Mouse (Mus musculus) hindbrain, embryonic 16.5 days (tissue): ENCODE data around the gene Tmprss12. TPM values are rescaled to one million over a fixed set of nuclear protein-coding genes. Genes with fewer than 3 reads are reported as not detected.
"Not testable (repeated sequence)": the region's sequence is repeated elsewhere in the genome, so short reads cannot be mapped to it uniquely, and the experiment has no call there.

Source experiments
- ATAC-seq: fragments of 200-750 bp; cut with Nextera tagmentation; 2 replicates; pipeline ENCODE4 v1.8.0; 2017; ENCODE audit warnings: moderate TSS enrichment, moderate library complexity
- H3K27ac ChIP-seq: fragments of 300-500 bp; sonication (generic); 2 replicates; pipeline ENCODE4 v1.5.1; 2014; ENCODE audit warnings: low read depth, mild to moderate bottlenecking, control low read depth, low read length, moderate library complexity
- H3K27me3 ChIP-seq: fragments of 300-500 bp; sonication (generic); replicated peaks from 2 replicates; pipeline ENCODE4 v1.6.1; 2014; ENCODE audit warnings: low read length; ENCODE audit not compliant: control insufficient read depth, insufficient read depth
- H3K36me3 ChIP-seq: fragments of 300-500 bp; sonication (generic); 2 replicates; pipeline ENCODE4 v1.6.1; 2014; ENCODE audit warnings: mild to moderate bottlenecking, low read length, moderate library complexity, mixed read lengths; ENCODE audit not compliant: control insufficient read depth, insufficient read depth
- H3K4me1 ChIP-seq: fragments of 300-500 bp; sonication (generic); 2 replicates; pipeline ENCODE4 v1.6.1; 2014; ENCODE audit warnings: low read depth, low read length; ENCODE audit not compliant: control insufficient read depth, insufficient read depth
- H3K4me2 ChIP-seq: fragments of 300-500 bp; sonication (generic); 2 replicates; pipeline ENCODE4 v1.6.1; 2014; ENCODE audit warnings: mild to moderate bottlenecking, low read length, control low read depth, moderate library complexity
- H3K4me3 ChIP-seq: fragments of 300-500 bp; sonication (generic); 2 replicates; pipeline ENCODE4 v1.5.1; 2014; ENCODE audit warnings: mild to moderate bottlenecking, low read length, control low read depth, moderate library complexity
- H3K9ac ChIP-seq: fragments of 300-500 bp; sonication (generic); 2 replicates; pipeline ENCODE4 v1.6.1; 2014; ENCODE audit warnings: low read depth, mild to moderate bottlenecking, control low read depth, low read length, moderate library complexity
- H3K9me3 ChIP-seq: fragments of 300-500 bp; sonication (generic); 2 replicates; pipeline ENCODE4 v1.6.1; 2014; ENCODE audit warnings: mild to moderate bottlenecking, low read length, moderate library complexity; ENCODE audit not compliant: control insufficient read depth
- WGBS: fragments of 180-500 bp; shearing (Covaris S2); extraction: QIAGEN DNeasy Blood & Tissue Kit; methylation state at CpG from one replicate; pipeline ENCODE4 v1.1.7; 2014; 5-methylcytosine and 5-hydroxymethylcytosine counted together
- polyA plus RNA-seq: library from polyadenylated mRNA; unstranded; fragments of >200 nt; fragmentation: Nextera tagmentation; extraction: Ambion mirVana; gene quantifications from 2 replicates; pipeline ENCODE4 v1.2.1, GENCODE M21; 2015

The Tmprss12 gene
- polyA plus RNA-seq, 1 experiment from 2014 or later: not detected

DNA sequence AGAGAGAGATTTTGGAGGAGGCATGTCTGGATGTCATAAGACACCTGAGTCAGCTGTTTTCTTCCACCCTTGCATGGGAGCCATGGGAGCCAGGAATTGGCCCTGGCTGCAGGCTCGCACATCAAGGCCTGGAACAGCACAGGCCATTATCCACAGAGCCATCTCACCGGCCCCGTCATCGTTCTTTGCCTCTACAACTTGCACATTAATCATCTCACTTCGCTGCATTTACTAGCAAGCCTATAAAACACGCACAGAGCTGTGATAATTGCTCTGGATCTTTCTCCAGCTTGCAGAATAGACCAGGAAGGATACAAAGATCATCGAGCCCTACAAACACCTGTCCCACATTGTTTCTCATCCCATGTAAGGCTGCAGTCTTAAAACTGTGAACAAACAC lies 50.1 kb downstream of the Tmprss12 start:
- no peaks in the 10 kb centered on the region for H3K36me3 ChIP-seq

DNA sequence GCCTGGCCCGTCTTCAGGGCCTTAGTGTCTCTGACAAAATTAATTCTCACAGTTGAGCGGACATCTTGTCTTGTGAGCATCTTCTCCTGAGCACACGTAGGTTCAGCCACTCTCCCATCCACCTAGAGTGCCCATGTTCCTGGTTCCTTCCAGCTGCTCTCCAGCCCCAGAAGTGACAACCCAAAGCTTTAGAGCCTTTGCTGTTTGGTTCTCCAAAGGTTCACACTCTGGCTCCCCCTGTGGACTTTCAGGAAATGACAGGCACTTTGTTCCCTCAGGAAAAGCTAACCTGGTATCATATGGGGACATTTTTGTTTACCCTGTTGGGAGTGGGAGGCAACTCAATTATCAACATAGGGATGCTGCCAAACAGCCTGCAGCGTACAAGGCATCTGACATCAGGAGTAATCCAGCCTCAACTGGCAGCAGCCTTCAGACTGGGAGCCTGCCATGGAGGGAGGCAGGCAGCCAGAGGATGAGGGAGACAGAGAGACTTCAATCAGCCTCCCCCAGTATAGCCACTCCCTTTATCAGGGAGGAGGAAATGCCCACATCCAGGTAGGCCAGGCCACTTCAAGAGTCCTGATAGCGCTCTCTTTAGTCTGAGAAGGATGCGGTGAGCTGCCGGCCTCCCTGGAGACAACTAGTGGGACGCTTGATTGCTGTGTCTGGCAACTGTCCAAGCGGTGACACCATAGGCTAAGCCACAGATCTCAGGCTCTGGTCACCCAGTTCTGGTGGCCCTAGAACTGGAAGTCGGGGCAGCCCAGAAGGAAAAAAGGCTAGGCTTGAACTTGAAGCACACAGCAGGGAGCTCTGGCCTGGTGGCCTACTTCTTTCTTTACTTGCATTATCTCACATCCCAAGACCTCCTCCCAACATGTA lies 51.7 kb downstream of the Tmprss12 start:
- 44% methylated on average over 2 of the region's 10 CpGs for WGBS
- peak; percentile 52; the same call in 1 of the 2 replicates for ATAC-seq
- not testable (repeated sequence) for H3K4me2 ChIP-seq, H3K4me1 ChIP-seq, H3K36me3 ChIP-seq, H3K9ac ChIP-seq, H3K9me3 ChIP-seq, H3K27ac ChIP-seq, H3K4me3 ChIP-seq, H3K27me3 ChIP-seq

More for the DNA sequence above, 50.1 kb downstream of the Tmprss12 start:
- WGBS: 56% methylated on average over 7 of the region's 7 CpGs
- H3K4me1 ChIP-seq: no peaks in the 10 kb centered on the region
- no peak overlapping the region for H3K9ac ChIP-seq
- H3K4me2 ChIP-seq: no peak overlapping the region
- no peak overlapping the region for H3K27ac ChIP-seq
- no peaks in the 10 kb centered on the region for H3K27me3 ChIP-seq
- no peak for ATAC-seq
- H3K4me3 ChIP-seq: no peak overlapping the region
- H3K9me3 ChIP-seq: no peaks in the 10 kb centered on the region

DNA sequence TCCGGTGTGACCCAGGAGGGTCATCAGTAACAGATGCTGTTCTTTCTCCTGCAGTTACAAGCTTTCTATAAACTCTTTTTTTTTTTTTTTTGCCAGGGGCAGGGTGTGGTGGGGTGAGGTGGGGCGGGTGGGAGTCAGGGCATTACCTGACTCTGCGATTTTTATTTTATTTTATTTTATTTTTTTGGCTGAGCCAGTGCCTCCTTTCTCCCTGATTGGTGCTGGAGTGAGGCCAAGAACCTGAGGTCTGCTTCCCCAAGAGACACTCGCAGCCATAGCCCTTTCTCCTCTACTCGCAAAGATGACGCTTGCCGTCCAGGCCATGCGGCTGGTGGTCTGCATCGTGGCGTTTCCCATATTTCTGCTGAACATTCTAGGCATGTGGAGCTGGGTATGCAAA lies 54.0 kb downstream of the Tmprss12 start, which contains the start of gene Mettl7a3:
Gene Mettl7a3 (plus strand): TSS at position 301 of the 400 bp plus-strand sequence.
- ATAC-seq: no peak
- no peak within 1 kb of the TSS for H3K4me3 ChIP-seq
- no peaks in the 10 kb centered on the region for H3K27me3 ChIP-seq
- no peak within 1 kb of the TSS for H3K27ac ChIP-seq
- WGBS: 77% methylated on average over 10 of the region's 10 CpGs
- no peak within 1 kb of the TSS for H3K9ac ChIP-seq
- no peaks in the 10 kb centered on the region for H3K4me1 ChIP-seq
- H3K36me3 ChIP-seq: no peaks in the 10 kb centered on the region
- no peaks in the 10 kb centered on the region for H3K9me3 ChIP-seq
- no peak within 1 kb of the TSS for H3K4me2 ChIP-seq

DNA sequence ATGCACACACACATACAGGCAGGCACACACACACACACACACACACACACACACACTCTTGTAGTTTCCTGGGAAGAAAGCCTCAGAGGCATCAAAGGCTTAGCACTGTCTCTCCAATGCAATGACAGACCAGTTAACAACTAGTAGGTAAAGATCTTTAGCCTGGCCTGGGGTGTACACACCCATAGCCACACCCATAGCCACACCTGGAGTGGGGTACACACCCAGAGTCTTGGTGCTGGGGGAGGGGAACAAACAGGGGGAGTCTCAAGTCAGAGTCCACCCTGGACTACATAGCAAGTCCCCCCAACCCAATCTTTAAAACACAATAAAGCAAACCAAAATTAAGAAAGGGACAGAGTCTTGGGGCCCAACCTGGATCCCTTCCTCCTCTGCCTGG lies 56.7 kb downstream of the Tmprss12 start:
- H3K36me3 ChIP-seq, H3K27me3 ChIP-seq, H3K4me1 ChIP-seq, ATAC-seq, H3K9ac ChIP-seq, H3K27ac ChIP-seq, H3K4me3 ChIP-seq, H3K4me2 ChIP-seq, H3K9me3 ChIP-seq: not testable (repeated sequence)

DNA sequence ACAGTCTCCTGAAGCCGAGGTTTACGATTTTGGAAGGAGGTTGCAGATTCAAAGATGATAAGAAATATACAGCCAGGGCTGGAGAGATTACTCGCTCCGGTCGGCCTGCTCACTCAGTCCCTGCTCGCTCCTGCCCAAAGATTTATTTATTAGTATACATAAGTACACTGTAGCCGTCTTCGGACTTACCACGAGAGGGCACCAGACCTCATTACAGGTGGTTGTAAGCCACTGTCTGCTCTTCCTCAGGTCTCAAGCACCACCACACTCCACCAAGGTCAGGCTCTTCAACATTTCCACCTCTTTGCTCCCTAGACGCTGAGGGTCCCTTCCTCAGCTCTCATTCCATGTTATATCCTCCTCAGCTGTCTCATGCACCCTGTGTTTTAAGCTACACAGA lies 57.2 kb downstream of the Tmprss12 start:
- not testable (repeated sequence) for H3K9ac ChIP-seq, H3K4me1 ChIP-seq, H3K4me3 ChIP-seq, ATAC-seq, H3K4me2 ChIP-seq, H3K9me3 ChIP-seq, H3K36me3 ChIP-seq, H3K27ac ChIP-seq, H3K27me3 ChIP-seq
- WGBS: 38% methylated on average over 6 of the region's 10 CpGs

DNA sequence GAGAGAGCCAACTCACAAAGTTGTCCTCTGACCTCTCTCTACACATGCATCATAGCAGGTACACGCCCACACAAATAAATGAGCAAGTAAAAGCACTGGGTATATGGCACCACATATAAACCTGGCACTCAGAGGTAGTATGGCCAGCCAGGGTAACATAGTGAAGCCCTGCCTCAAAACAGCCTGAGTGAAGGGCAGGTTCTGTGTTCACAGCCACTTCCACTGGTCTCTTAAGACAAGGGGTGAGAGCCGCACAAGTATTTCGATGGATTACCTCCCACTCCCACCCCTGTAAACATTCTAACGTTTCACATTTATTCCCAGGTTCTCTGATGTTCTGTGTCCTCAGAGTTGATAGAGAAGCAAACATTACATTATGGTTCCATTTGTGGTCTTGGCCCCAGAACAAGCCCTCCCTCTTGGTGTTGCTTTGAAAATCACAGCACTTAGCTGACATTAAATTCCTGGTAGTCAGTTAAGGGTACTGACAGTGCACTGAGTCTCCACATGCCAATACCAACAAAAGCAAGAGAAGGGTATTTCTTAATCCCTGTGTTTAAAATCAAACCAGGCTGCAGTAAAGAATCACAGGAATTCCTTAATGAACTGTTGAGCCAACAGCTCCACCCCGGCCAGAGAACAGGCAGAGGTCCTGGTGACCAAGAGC lies 60.8 kb downstream of the Tmprss12 start:
- not testable (repeated sequence) for H3K27ac ChIP-seq, H3K36me3 ChIP-seq, H3K4me1 ChIP-seq, H3K9me3 ChIP-seq, ATAC-seq, H3K27me3 ChIP-seq, H3K4me2 ChIP-seq, H3K9ac ChIP-seq, H3K4me3 ChIP-seq
- 82% methylated on average over 4 of the region's 5 CpGs for WGBS

Other genes with a start within 250 kb of the Tmprss12 start
- 12.4 and 16.4 TPM in 2 replicates for gene Dip2b, start 242.2 kb upstream of the Tmprss12 start, polyA plus RNA-seq
- gene Atf1, start 53.0 kb upstream of the Tmprss12 start, polyA plus RNA-seq: 11.8 and 13.1 TPM in 2 replicates
- gene Mettl7a1, start 23.3 kb downstream of the Tmprss12 start, polyA plus RNA-seq: 3.5 TPM in 2 replicates
- 0.09 TPM in 1 of 2 replicates, not detected in the other for gene Mettl7a3, start 54.1 kb downstream of the Tmprss12 start, polyA plus RNA-seq
- not detected in 2 replicates for gene Methig1, start 72.3 kb downstream of the Tmprss12 start, polyA plus RNA-seq
- gene Mettl7a2, start 72.4 kb downstream of the Tmprss12 start, polyA plus RNA-seq: not detected in 2 replicates
- not detected in 2 replicates for gene Higd1c, start 83.7 kb downstream of the Tmprss12 start, polyA plus RNA-seq
- gene Gm5475, start 141.3 kb downstream of the Tmprss12 start, polyA plus RNA-seq: 0.11 and 0.16 TPM in 2 replicates
- gene Slc11a2, start 144.2 kb downstream of the Tmprss12 start, polyA plus RNA-seq: 24.9 and 30.8 TPM in 2 replicates
- gene Letmd1, start 188.2 kb downstream of the Tmprss12 start, polyA plus RNA-seq: 59.3 and 62.0 TPM in 2 replicates
- gene Csrnp2, start 214.7 kb downstream of the Tmprss12 start, polyA plus RNA-seq: 36.3 and 43.4 TPM in 2 replicates